Mouse (Mus musculus) cerebellum, postnatal 14 days (tissue): ENCODE results near the gene Sbno2.

Experiments
- DNase-seq, 2 experiments: peaks; one replicate each; pipeline ENCODE4 v3.0.0; 2021; ENCODE audit warnings: mixed read lengths in 2 of 2

Gene Sbno2

GRCm38 (mm10) chr10:80014484-80015290 is 90.7 kb downstream of the Sbno2 start:
- DNase-seq = no peak

GRCm38 (mm10) chr10:80013609-80014008 is 91.8 kb downstream of the Sbno2 start:
- no peak for DNase-seq

- no peak for DNase-seq
Measured at GRCm38 (mm10) chr10:80011740-80012139, 93.6 kb downstream of the Sbno2 start.
